Mouse (Mus musculus) thymus, adult 2 months (tissue): ENCODE data around the gene Fras1. TPM values are rescaled to one million over a fixed set of nuclear protein-coding genes. Genes with fewer than 3 reads are reported as not detected.

Experiments
- DNase-seq: peaks from one replicate; pipeline ENCODE4 v3.0.0; 2021
- H3K27ac ChIP-seq: fragments of 200-500 bp; 2 replicates; pipeline ENCODE4 v1.5.1; 2012; ENCODE audit warnings: low read length, control low read depth; ENCODE audit not compliant: control insufficient read depth, insufficient read depth
- H3K27me3 ChIP-seq: fragments of 200-500 bp; 2 replicates; pipeline ENCODE4 v1.6.1; 2012; ENCODE audit warnings: mild to moderate bottlenecking, low read length, moderate library complexity, mixed read lengths; ENCODE audit not compliant: control insufficient read depth, insufficient read depth
- H3K36me3 ChIP-seq: fragments of 200-500 bp; 2 replicates; pipeline ENCODE4 v1.6.1; 2012; ENCODE audit warnings: mild to moderate bottlenecking, low read length, moderate library complexity; ENCODE audit not compliant: control insufficient read depth, insufficient read depth
- H3K4me1 ChIP-seq: fragments of 200-500 bp; replicated peaks from 2 replicates; pipeline ENCODE4 v1.6.1; 2012; ENCODE audit warnings: low read length; ENCODE audit not compliant: control insufficient read depth, insufficient read depth
- H3K4me3 ChIP-seq: fragments of 200-500 bp; 2 replicates; pipeline ENCODE4 v1.5.1; 2012; ENCODE audit warnings: mild to moderate bottlenecking, low read length, control low read depth, moderate library complexity; ENCODE audit not compliant: control insufficient read depth, insufficient read depth
- CTCF ChIP-seq: fragments of 200-500 bp; IDR thresholded peaks from 2 replicates; pipeline ENCODE4 v1.5.1; 2012; ENCODE audit warnings: mild to moderate bottlenecking, control low read depth, low read length, moderate library complexity, borderline replicate concordance; ENCODE audit not compliant: control insufficient read depth, poor library complexity, insufficient read depth; ENCODE audit errors: extremely low read depth
- POLR2A ChIP-seq: fragments of 200-500 bp; IDR thresholded peaks from 2 replicates; pipeline ENCODE4 v1.6.1; 2012; ENCODE audit warnings: mild to moderate bottlenecking, low read length, control low read depth, moderate library complexity; ENCODE audit not compliant: control insufficient read depth, poor library complexity, insufficient read depth; ENCODE audit errors: extremely low read depth
- WGBS: fragments of 180-500 bp; shearing (Covaris S2); methylation state at CpG from one replicate; pipeline ENCODE4 v1.1.7; 2018; 5-methylcytosine and 5-hydroxymethylcytosine counted together
- polyA plus RNA-seq: library from polyadenylated mRNA; depleted of rRNA; stranded (reverse); fragments of >200 nt; gene quantifications from 2 replicates; pipeline ENCODE4 v1.2.3, GENCODE M21; 2012; rRNA removed

Gene Fras1
- polyA plus RNA-seq: 0.55 and 0.69 TPM in 2 replicates

DNA sequence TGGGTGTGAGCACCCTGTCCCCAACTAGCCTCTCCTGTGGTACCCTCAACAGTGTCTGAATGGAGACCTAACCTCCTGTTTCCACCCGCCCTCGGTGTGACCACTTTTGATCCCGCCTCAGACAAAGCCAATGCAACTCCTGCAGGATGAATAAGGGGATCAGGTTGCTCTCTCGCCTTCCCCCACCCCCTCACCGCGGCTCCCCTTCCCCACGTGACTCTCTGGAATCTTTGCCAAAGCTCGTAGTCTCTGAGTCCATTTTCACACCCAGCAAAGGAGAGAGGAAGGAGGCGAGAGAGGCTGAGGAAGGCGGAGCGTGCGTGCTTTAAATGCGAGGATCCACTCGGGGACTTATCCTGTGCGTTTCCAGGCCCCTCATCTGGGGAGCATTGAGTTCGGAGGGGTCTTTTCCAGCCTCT is at the start of gene Fras1:
Gene Fras1 (plus strand): TSS at position 389 of the 419 bp plus-strand sequence.
- WGBS: 6% methylated on average over 16 of the region's 16 CpGs
- peak within 1 kb of the TSS; percentile 9; the same call in 1 of the 2 replicates for H3K4me3 ChIP-seq
- no peak for DNase-seq
- no peaks in the 10 kb centered on the region for H3K36me3 ChIP-seq
- H3K27ac ChIP-seq: no peak within 1 kb of the TSS
- H3K4me1 ChIP-seq: peaks cover 4% of the 10 kb centered on the region; the same call in 1 of the 2 replicates
- H3K27me3 ChIP-seq: peaks cover 4% of the 10 kb centered on the region; the same call in 1 of the 2 replicates
- no peak for TF ChIP-seq POLR2A
- no peak for TF ChIP-seq CTCF

DNA sequence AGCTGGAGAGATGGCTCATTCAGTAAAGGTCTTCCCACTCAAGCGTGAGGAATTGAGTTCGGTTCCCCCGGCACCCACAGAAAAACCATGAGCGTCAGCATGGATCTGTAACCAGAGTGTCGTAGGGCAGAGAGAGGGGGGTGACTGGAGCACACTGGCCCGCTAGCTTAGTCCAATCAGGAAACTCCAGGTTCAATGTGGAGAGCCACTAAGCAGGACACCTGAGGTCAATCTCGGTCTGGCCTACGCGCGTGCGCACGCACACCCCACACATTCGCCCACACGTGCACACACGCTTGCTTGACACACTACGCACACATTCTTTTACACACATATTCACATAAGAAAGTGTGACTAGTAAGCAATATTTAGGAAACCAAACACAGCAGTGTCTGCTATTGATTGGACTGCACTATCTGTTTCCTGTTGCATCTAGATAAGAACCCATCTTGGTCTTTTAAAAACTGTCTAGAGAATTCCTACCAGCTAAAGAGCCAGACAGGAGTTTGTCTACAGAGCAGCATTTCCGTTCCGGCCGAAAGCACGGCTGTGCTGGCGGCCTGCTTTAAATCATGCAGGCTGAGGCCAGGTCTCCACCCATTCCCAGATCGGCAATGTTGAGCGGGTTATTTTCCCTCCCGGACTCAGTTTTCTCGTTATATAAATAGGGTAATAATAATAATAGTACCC is 42.6 kb upstream of the Fras1 start:
- DNase-seq: no peak
- no peaks in the 10 kb centered on the region for H3K4me1 ChIP-seq
- no peak for TF ChIP-seq POLR2A
- no peak for TF ChIP-seq CTCF
- H3K27ac ChIP-seq: no peak overlapping the region
- no peak overlapping the region for H3K4me3 ChIP-seq
- WGBS: 89% methylated on average over 25 of the region's 25 CpGs
- no peaks in the 10 kb centered on the region for H3K27me3 ChIP-seq
- H3K36me3 ChIP-seq: no peaks in the 10 kb centered on the region

DNA sequence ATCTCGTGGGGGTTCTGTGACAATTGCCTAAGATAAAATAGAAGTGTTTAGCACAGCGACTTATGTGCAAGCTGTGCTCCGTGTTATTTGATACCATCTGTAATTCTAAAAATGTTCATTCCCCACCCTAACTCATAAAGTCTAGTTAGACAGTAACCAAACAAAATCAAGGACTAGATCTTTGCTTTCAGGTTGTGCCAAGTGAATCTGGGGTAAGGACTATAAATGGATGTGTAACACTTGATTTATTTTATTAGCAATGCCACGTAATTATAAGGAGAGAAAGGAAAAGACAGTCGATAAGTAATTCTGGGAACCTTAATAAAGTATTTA is 42.1 kb upstream of the Fras1 start:
- DNase-seq: no peak
- H3K4me1 ChIP-seq: no peaks in the 10 kb centered on the region
- H3K36me3 ChIP-seq: no peaks in the 10 kb centered on the region
- no peak overlapping the region for H3K27ac ChIP-seq
- H3K27me3 ChIP-seq: no peaks in the 10 kb centered on the region
- no peak overlapping the region for H3K4me3 ChIP-seq
- TF ChIP-seq CTCF (no peak), POLR2A (no peak)
- 83% methylated on average over 5 of the region's 5 CpGs for WGBS

DNA sequence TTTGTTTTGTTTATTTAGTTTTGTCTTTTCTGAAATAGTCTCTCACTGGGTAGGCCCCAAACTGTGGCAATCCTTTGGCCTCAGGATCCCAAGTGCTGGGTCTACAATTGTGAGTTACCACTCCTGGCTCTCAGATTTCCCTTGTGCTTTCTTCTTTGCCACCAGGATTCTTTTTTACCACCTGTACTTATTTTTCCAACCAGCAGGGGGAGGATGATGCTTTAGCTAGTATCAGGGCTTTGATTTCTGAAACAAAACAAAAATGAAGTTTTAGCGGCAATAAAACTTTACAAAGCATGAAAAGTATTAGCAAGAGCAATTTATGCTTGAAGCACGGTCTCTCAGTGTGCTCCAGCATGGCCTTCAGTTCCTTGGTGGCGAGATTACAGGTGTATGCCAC is 39.8 kb upstream of the Fras1 start:
- no peak overlapping the region for H3K4me3 ChIP-seq
- no peaks in the 10 kb centered on the region for H3K27me3 ChIP-seq
- no peak overlapping the region for H3K27ac ChIP-seq
- no peaks in the 10 kb centered on the region for H3K4me1 ChIP-seq
- DNase-seq: no peak
- WGBS: 79% methylated on average over 3 of the region's 3 CpGs
- TF ChIP-seq POLR2A (no peak), CTCF (no peak)
- H3K36me3 ChIP-seq: no peaks in the 10 kb centered on the region

DNA sequence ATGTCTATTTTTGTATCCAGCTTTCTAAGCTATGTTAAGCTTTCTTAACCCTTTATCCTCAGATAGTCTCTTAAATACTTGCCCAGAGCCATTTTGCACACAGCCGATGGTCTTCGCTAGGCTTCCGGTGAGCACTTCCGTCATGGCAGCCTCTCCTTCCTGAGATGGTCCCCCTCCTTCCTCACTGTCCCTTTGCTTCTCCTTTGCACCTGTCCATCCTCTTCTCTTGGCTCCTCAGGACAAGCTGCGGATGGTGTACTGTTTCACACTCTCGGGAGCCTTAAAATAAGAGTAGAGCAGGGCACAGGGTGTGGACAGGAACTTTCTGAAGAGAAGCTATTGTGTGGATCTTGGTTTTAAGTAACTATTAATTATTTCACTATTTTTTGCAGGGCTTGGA is 33.2 kb upstream of the Fras1 start:
- Histone ChIP-seq H3K27me3 (no peaks in the 10 kb centered on the region), H3K4me3 (no peak overlapping the region), H3K36me3 (no peaks in the 10 kb centered on the region), H3K27ac (no peak overlapping the region), H3K4me1 (no peaks in the 10 kb centered on the region)
- no peak for DNase-seq
- 96% methylated on average over 6 of the region's 6 CpGs for WGBS
- TF ChIP-seq POLR2A (no peak), CTCF (no peak)

DNA sequence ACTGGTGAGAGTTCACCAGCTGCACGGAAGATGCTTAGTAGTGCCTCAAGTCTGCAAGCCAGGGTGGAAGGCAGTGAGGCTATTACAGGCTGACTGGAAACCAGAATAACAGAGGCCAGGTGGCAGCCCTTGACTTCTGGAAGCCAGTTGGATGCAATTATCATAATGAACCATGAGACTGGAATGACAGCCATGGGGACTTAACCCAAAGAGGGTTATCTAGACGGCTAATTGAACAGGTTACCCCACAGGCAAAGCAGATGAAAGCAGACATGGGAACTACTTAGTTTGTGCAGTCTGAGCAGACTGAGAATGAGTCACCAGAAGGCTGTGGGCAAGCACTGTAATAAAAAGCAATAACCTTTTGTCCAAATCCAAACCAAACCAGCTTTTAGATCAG is 28.8 kb upstream of the Fras1 start:
- no peaks in the 10 kb centered on the region for H3K27me3 ChIP-seq
- WGBS: 90% methylated on average over 2 of the region's 2 CpGs
- H3K27ac ChIP-seq: no peak overlapping the region
- H3K4me3 ChIP-seq: no peak overlapping the region
- H3K4me1 ChIP-seq: no peaks in the 10 kb centered on the region
- H3K36me3 ChIP-seq: no peaks in the 10 kb centered on the region
- no peak for DNase-seq
- TF ChIP-seq POLR2A: no peak
- no peak for TF ChIP-seq CTCF

DNA sequence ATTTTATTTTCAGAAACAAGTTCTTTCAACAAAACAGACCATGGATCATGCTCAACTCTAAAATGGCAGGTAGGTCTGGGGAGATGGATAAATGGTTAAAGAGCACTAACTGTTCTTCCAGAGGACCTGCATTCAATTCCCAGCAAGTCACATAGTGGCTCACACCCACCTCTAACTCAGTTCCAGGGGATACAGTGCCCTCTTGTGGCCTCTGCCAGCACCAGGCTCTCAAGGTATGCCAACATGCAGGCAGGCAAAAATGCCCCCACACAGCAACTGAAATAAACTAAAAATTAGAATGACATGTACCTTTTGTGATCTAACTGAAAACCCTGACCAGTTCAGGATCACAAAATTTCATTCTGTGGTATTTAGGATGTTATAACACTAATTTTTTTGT is 21.8 kb upstream of the Fras1 start:
- peak; percentile 27 for DNase-seq
- no peak overlapping the region for H3K4me3 ChIP-seq
- no peak overlapping the region for H3K27ac ChIP-seq
- H3K36me3 ChIP-seq: no peaks in the 10 kb centered on the region
- no peak for TF ChIP-seq CTCF
- TF ChIP-seq POLR2A: no peak
- no peaks in the 10 kb centered on the region for H3K4me1 ChIP-seq
- H3K27me3 ChIP-seq: no peaks in the 10 kb centered on the region
